Mouse (Mus musculus) liver, embryonic 14.5 days (tissue): ENCODE results near the gene Ywhag.

ENCODE experiments used
- CTCF ChIP-seq: IDR thresholded peaks from 2 replicates; pipeline ENCODE4 v1.5.1; 2016; ENCODE audit warnings: antibody characterized with exemption, low read depth, control low read depth
- EP300 ChIP-seq: IDR thresholded peaks from 2 replicates; pipeline ENCODE4 v1.6.1; 2016; ENCODE audit warnings: antibody characterized with exemption, low read depth

DNA sequence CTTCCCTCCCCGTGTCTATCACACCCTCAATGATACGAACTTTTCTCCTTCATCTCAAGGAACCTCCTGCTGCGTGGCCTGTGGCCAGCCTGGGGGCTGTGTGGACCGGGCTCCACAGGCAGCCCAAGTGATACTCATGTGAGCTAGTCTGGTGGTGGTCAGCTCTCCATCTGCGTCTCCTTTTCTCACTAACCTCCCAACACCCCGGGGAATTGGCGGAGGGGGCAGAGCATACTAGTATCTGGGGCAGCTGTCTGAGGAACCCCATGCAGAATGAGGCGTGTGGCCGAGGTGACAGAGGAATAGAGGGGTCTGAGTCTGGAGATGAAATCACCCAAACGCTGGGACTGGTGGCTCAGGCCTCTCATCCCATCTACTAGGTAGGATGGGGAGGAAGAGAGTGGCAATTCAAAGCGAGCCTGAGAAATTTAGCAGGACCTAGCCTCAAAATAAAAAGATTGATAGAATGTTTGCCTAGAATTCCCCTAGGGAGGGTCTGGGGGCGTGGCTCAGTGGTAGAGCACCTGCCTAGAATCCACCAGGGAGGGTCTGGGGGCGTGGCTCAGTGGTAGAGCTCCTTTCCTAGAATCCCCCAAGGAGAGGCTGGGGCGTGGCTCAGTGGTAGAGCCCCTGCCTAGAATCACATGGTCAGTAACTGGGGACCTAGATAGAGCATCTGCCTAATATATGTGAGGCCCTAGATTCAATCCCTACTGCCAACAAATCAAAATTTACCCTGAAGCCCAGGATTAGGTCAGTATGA lies 64.6 kb downstream of the Ywhag start:
- TF ChIP-seq CTCF (no peak), EP300 (no peak)
